Mouse (Mus musculus) MEL (cell line): ENCODE results near the gene Spata25. TPM values are rescaled to one million over a fixed set of nuclear protein-coding genes. Genes with fewer than 3 reads are reported as not detected.
A peak's percentile ranks its signal among the peaks of the same experiment; 100 is the strongest.

Source experiments
- DNase-seq: peaks from one replicate; pipeline ENCODE4 v3.0.0; 2011; ENCODE audit warnings: low read depth, low spot score
- H3K27ac ChIP-seq: 2 replicates; pipeline ENCODE4 v1.5.1; 2012; ENCODE audit warnings: low read depth, mild to moderate bottlenecking, control low read depth, low read length, moderate library complexity; ENCODE audit not compliant: control insufficient read depth
- H3K27me3 ChIP-seq, 2 experiments: fragments of 150-350 bp in 1 of 2; sonication (generic) in 1 of 2; 2 replicates each; pipeline ENCODE4 v1.6.1; 2012; ENCODE audit warnings: low read length in 2 of 2, mild to moderate bottlenecking in 2 of 2, improper control_type of control experiment in 1 of 2, moderate library complexity in 1 of 2; ENCODE audit not compliant: insufficient read depth in 2 of 2, control insufficient read depth in 1 of 2
- H3K36me3 ChIP-seq, 2 experiments: 2 replicates each; pipeline ENCODE4 v1.6.1; 2012 to 2014; ENCODE audit warnings: low read length in 2 of 2, improper control_type of control experiment in 1 of 2, inconsistent platforms in 1 of 2, mild to moderate bottlenecking in 1 of 2; ENCODE audit not compliant: insufficient read depth in 2 of 2, control insufficient read depth in 1 of 2
- H3K4me1 ChIP-seq, 2 experiments: fragments of 150-350 bp in 1 of 2; sonication (generic) in 1 of 2; 2 replicates each; pipeline ENCODE4 v1.6.1; 2012; ENCODE audit warnings: low read length in 2 of 2, improper control_type of control experiment in 1 of 2, mild to moderate bottlenecking in 1 of 2; ENCODE audit not compliant: insufficient read depth in 2 of 2, control insufficient read depth in 1 of 2
- H3K4me3 ChIP-seq, 2 experiments: fragments of 150-350 bp in 1 of 2; sonication (generic) in 1 of 2; 2 replicates each; pipeline ENCODE4 v1.5.1; 2012; ENCODE audit warnings: low read depth in 2 of 2, low read length in 2 of 2, mild to moderate bottlenecking in 2 of 2, moderate library complexity in 2 of 2, control low read depth in 1 of 2, improper control_type of control experiment in 1 of 2; ENCODE audit not compliant: control insufficient read depth in 1 of 2, insufficient read depth in 1 of 2
- H3K79me2 ChIP-seq: 2 replicates; pipeline ENCODE4 v1.6.1; 2012; ENCODE audit warnings: mild to moderate bottlenecking, low read length, moderate library complexity; ENCODE audit not compliant: control insufficient read depth, poor library complexity, insufficient read depth
- H3K9ac ChIP-seq: 2 replicates; pipeline ENCODE4 v1.6.1; 2012; ENCODE audit warnings: low read depth, mild to moderate bottlenecking, control low read depth, low read length, moderate library complexity; ENCODE audit not compliant: control insufficient read depth, poor library complexity, severe bottlenecking
- H3K9me3 ChIP-seq: fragments of 150-350 bp; sonication (generic); replicated peaks from 2 replicates; pipeline ENCODE4 v1.6.1; 2012; ENCODE audit warnings: mild to moderate bottlenecking, low read length, improper control_type of control experiment, moderate library complexity; ENCODE audit not compliant: insufficient read depth
- BHLHE40 ChIP-seq: IDR thresholded peaks from 2 replicates; pipeline ENCODE4 v1.6.1; 2012; ENCODE audit warnings: low read depth, mild to moderate bottlenecking, inconsistent platforms, low read length, improper control_type of control experiment, borderline replicate concordance
- CHD1 ChIP-seq: IDR thresholded peaks from 2 replicates; pipeline ENCODE4 v1.6.1; 2012; ENCODE audit warnings: low read depth, mild to moderate bottlenecking, inconsistent platforms, low read length, improper control_type of control experiment
- ELF1 ChIP-seq: IDR thresholded peaks from 2 replicates; pipeline ENCODE4 v1.6.1; 2014; ENCODE audit warnings: low read depth, mild to moderate bottlenecking, inconsistent platforms, low read length, improper control_type of control experiment, moderate library complexity
- ETS1 ChIP-seq: IDR thresholded peaks from 2 replicates; pipeline ENCODE4 v1.6.1; 2012; ENCODE audit warnings: low read depth, mild to moderate bottlenecking, inconsistent platforms, low read length, improper control_type of control experiment, moderate library complexity
- HCFC1 ChIP-seq: IDR thresholded peaks from 2 replicates; pipeline ENCODE4 v1.6.1; 2012; ENCODE audit warnings: low read depth, mild to moderate bottlenecking, inconsistent platforms, low read length, improper control_type of control experiment, moderate library complexity
- MAFK ChIP-seq: IDR thresholded peaks from 2 replicates; pipeline ENCODE4 v1.6.1; 2011; ENCODE audit warnings: low read depth, mild to moderate bottlenecking, low read length, improper control_type of control experiment, borderline replicate concordance
- MAX ChIP-seq: IDR thresholded peaks from 2 replicates; pipeline ENCODE4 v1.6.1; 2011; ENCODE audit warnings: low read length, improper control_type of control experiment
- MAZ ChIP-seq: IDR thresholded peaks from 2 replicates; pipeline ENCODE4 v1.6.1; 2012; ENCODE audit warnings: low read depth, mild to moderate bottlenecking, inconsistent platforms, low read length, improper control_type of control experiment
- MYB ChIP-seq: IDR thresholded peaks from 2 replicates; pipeline ENCODE4 v1.6.1; 2011; ENCODE audit warnings: mild to moderate bottlenecking, low read depth, low read length, improper control_type of control experiment
- NRF1 ChIP-seq: IDR thresholded peaks from 2 replicates; pipeline ENCODE4 v1.6.1; 2014; ENCODE audit warnings: low read depth, mild to moderate bottlenecking, inconsistent platforms, low read length, improper control_type of control experiment, moderate library complexity; ENCODE audit not compliant: poor library complexity, insufficient read depth, severe bottlenecking
- POLR2A ChIP-seq, 2 experiments: IDR thresholded peaks; 2 replicates each; pipeline ENCODE4 v1.6.1; 2011 to 2012; ENCODE audit warnings: low read length in 2 of 2, mild to moderate bottlenecking in 2 of 2, control low read depth in 1 of 2, improper control_type of control experiment in 1 of 2, low read depth in 1 of 2, moderate library complexity in 1 of 2; ENCODE audit not compliant: control insufficient read depth in 1 of 2, insufficient read depth in 1 of 2, poor library complexity in 1 of 2
- POLR2AphosphoS2 ChIP-seq: IDR thresholded peaks from 2 replicates; pipeline ENCODE4 v1.6.1; 2011; ENCODE audit warnings: low read length, improper control_type of control experiment
- POLR2AphosphoS5 ChIP-seq: IDR thresholded peaks from 2 replicates; pipeline ENCODE4 v1.6.1; 2012; ENCODE audit warnings: low read depth, borderline replicate concordance, mild to moderate bottlenecking, inconsistent platforms, low read length, moderate library complexity, mixed read lengths
- RAD21 ChIP-seq: IDR thresholded peaks from 2 replicates; pipeline ENCODE4 v1.6.1; 2011; ENCODE audit warnings: mild to moderate bottlenecking, low read depth, low read length, improper control_type of control experiment
- SIN3A ChIP-seq: IDR thresholded peaks from 2 replicates; pipeline ENCODE4 v1.6.1; 2012; ENCODE audit warnings: low read length, improper control_type of control experiment, inconsistent platforms
- TAL1 ChIP-seq: IDR thresholded peaks from 2 replicates; pipeline ENCODE4 v1.6.1; 2012; ENCODE audit warnings: mild to moderate bottlenecking, inconsistent platforms, low read length, moderate library complexity, mixed read lengths
- TBP ChIP-seq: IDR thresholded peaks from 2 replicates; pipeline ENCODE4 v1.8.0; 2011; ENCODE audit warnings: low read depth, low read length, improper control_type of control experiment
- UBTF ChIP-seq: IDR thresholded peaks from 2 replicates; pipeline ENCODE4 v1.6.1; 2012; ENCODE audit warnings: low read depth, mild to moderate bottlenecking, inconsistent platforms, low read length, improper control_type of control experiment, moderate library complexity, borderline replicate concordance; ENCODE audit not compliant: insufficient read depth
- USF1 ChIP-seq: IDR thresholded peaks from 2 replicates; pipeline ENCODE4 v1.6.1; 2014; ENCODE audit warnings: low read depth, mild to moderate bottlenecking, inconsistent platforms, low read length, improper control_type of control experiment, moderate library complexity
- USF2 ChIP-seq, 2 experiments: IDR thresholded peaks; 2 replicates each; pipeline ENCODE4 v1.6.1; 2011 to 2012; ENCODE audit warnings: improper control_type of control experiment in 2 of 2, low read length in 2 of 2, borderline replicate concordance in 1 of 2, inconsistent platforms in 1 of 2, low read depth in 1 of 2, mild to moderate bottlenecking in 1 of 2; ENCODE audit not compliant: insufficient read depth in 1 of 2
- ZC3H11A ChIP-seq: IDR thresholded peaks from 2 replicates; pipeline ENCODE4 v1.6.1; 2012; ENCODE audit warnings: low read depth, mild to moderate bottlenecking, inconsistent platforms, low read length, improper control_type of control experiment
- ZKSCAN1 ChIP-seq: IDR thresholded peaks from 2 replicates; pipeline ENCODE4 v1.6.1; 2012; ENCODE audit warnings: low read depth, mild to moderate bottlenecking, inconsistent platforms, low read length, improper control_type of control experiment, moderate library complexity
- ZNF384 ChIP-seq: IDR thresholded peaks from 2 replicates; pipeline ENCODE4 v1.6.1; 2012; ENCODE audit warnings: low read depth, mild to moderate bottlenecking, inconsistent platforms, low read length, improper control_type of control experiment
- polyA plus RNA-seq, 2 experiments: library from polyadenylated mRNA; stranded (reverse) in 1 of 2; unstranded in 1 of 2; fragments of >175 nt in 1 of 2; fragments of >200 nt in 1 of 2; gene quantifications; 2 replicates each; pipeline versions ENCODE4 v1.2.1 to v1.2.4; 2012; ENCODE audit warnings: low replicate concordance in 2 of 2, low read depth in 1 of 2; ENCODE audit not compliant: insufficient read length in 2 of 2, insufficient read depth in 1 of 2, missing spikeins in 1 of 2
- total RNA-seq: library from RNA; depleted of rRNA; stranded (reverse); fragments of 300-350 nt; gene quantifications from 2 replicates; pipeline ENCODE4 v1.2.3, GENCODE M21; 2012

Gene Spata25
- total and polyA plus RNA-seq, 3 experiments: 0.13 to 0.50 TPM; not detected in 1

DNA sequence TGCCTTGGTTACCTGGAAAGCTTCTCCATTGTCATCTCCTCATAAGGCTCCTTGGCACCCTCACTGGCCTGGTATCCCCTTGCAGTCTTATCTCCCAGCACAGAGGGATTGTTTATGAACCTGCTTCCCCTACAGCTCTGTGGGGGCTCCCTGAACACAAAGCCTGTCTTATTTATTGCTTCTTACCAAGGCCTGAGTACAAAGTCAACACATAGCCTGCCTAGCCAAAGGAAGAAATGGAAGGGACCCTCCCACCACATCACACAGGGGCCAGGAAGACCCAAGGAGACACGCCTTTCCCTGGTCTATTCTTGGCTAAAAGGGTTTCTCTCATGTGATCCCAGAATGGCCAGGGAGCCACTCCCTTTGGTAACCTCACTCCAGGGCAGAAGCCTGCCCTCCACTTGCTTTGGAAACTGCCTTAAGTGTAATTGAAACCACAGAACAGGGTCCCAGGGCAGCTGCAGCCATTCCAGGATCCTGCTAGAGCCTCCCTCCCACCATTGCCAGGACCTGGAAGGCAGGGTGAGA lies 46.0 kb upstream of the Spata25 start (continued):
- TF ChIP-seq UBTF: no peak
- TF ChIP-seq POLR2A (IDR thresholded peaks at IDR 0.05; ENCODE audit: control insufficient read depth in 1 of 2, insufficient read depth in 1 of 2, low read depth in 1 of 2, low read length in 2 of 2, poor library complexity in 1 of 2): no peak
- TF ChIP-seq BHLHE40: no peak
- no peak for TF ChIP-seq HCFC1
- TF ChIP-seq MAFK: no peak
- TF ChIP-seq NRF1: no peak
- no peak for TF ChIP-seq ZNF384
- TF ChIP-seq POLR2AphosphoS2: no peak
- peak; percentile 72 for TF ChIP-seq TAL1
- TF ChIP-seq USF1: no peak
- TF ChIP-seq USF2 (IDR thresholded peaks at IDR 0.05; ENCODE audit: borderline replicate concordance in 1 of 2, insufficient read depth in 1 of 2, low read depth in 1 of 2, low read length in 2 of 2): no peak
- TF ChIP-seq ELF1: no peak
- TF ChIP-seq MYB: no peak
- no peak for TF ChIP-seq TBP
- peak; percentile 45; the same call in 1 of the 2 replicates for TF ChIP-seq ETS1
- no peak for TF ChIP-seq RAD21

DNA sequence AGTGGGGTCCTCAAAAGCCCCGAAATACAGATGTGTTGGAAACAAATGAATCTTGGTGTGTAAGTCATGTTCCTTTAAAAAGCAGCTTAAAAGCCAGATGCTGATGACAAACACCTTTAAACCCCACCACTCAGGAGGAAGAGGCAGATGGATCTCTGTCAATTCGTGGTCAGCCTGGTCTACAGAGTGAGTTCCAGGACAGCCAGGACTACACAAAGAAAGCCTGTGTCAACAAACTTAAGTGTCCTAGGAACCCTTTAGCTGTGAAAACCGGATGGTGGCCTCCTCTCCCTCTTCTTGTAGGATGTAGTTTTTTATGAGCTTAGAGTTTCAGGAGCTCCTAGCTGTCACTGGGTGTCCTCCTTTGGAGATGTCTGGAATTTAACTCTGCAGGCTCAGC lies 45.3 kb upstream of the Spata25 start:
- H3K4me1 ChIP-seq: peaks cover 15 to 28% of the 10 kb centered on the region in 2 experiments
- no peak for TF ChIP-seq BHLHE40
- no peak for TF ChIP-seq MAX
- no peak for TF ChIP-seq SIN3A
- TF ChIP-seq TAL1: no peak
- no peak for TF ChIP-seq ZKSCAN1
- no peak for TF ChIP-seq MAZ
- no peak for TF ChIP-seq POLR2AphosphoS5
- TF ChIP-seq ZC3H11A: no peak
- no peak for TF ChIP-seq HCFC1
- TF ChIP-seq ZNF384: no peak
- TF ChIP-seq CHD1: no peak
- TF ChIP-seq, all 39 proteins: peak for 0
- Histone ChIP-seq H3K27ac (no peak overlapping the region), H3K27me3 (no peaks in the 10 kb centered on the region), H3K9me3 (no peaks in the 10 kb centered on the region), H3K9ac (no peak overlapping the region), H3K4me3 (no peak overlapping the region), H3K79me2 (peaks cover 3% of the 10 kb centered on the region), H3K36me3 (peaks cover 0 to 16% of the 10 kb centered on the region in 2 experiments; a peak in 2 of 4 replicates)
- DNase-seq: no peak
